Mouse (Mus musculus) bone marrow, adult 2 months (tissue): ENCODE data around the gene Lrfn3.

Source experiments
- CTCF ChIP-seq: fragments of 200-500 bp; IDR thresholded peaks from 2 replicates; pipeline ENCODE4 v1.5.1; 2011; ENCODE audit warnings: low read length, control low read depth; ENCODE audit not compliant: control insufficient read depth, insufficient read depth
- POLR2A ChIP-seq: fragments of 200-500 bp; IDR thresholded peaks from 2 replicates; pipeline ENCODE4 v1.6.1; 2011; ENCODE audit warnings: low read depth, mild to moderate bottlenecking, control low read depth, low read length, borderline replicate concordance; ENCODE audit not compliant: control insufficient read depth

- TF ChIP-seq POLR2A (no peak), CTCF (no peak)
These were observed 21.5 kb upstream of the Lrfn3 start for GRCm38 (mm10) chr7:30384106-30384505.
